ENCODE assay signal across 28 mouse cellular contexts in genomic region chr9:25132920-25133319, GRCm38 (mm10). TPM values are rescaled to one million over a fixed set of nuclear protein-coding genes. Genes with fewer than 3 reads are reported as not detected.
DNase-seq lines count a peak whose midpoint lies in the region; ATAC-seq and TF ChIP-seq lines count a peak whose summit lies in the region.
"Had no signal": no experiment of that assay in that cellular context is flagged by ENCODE, and none has a peak within 500 bp of the region (broad histone marks: within the 10 kb centered on the region; RNA-seq: fewer than 3 reads in every experiment).

No protein-coding gene starts in this region.

- ATAC-seq in frontal cortex, adult (ENCODE audit: low TSS enrichment): peak; percentile 89
- ATAC-seq in stomach, embryonic 16.5 days (ENCODE audit: insufficient read depth, low FRiP score): no peak
- ATAC-seq: activated CD4-positive, CD25-positive, alpha-beta regulatory T cell, adult 4 months; CD4-positive, CD25-positive, alpha-beta regulatory T cell, adult 4 months; forebrain, embryonic 13.5 days; forebrain, postnatal 0 days; Patski had no signal

- peaks cover 8 to 14% of the 10 kb centered on the region in 2 experiments for H3K4me1 ChIP-seq in MEL (ENCODE audit: control insufficient read depth in 1 of 2, insufficient read depth in 2 of 2, low read length in 2 of 2)
- peaks cover 6% of the 10 kb centered on the region; the same call in 1 of the 2 replicates for H3K4me1 ChIP-seq in stomach, embryonic 16.5 days (ENCODE audit: control insufficient read depth, insufficient read depth, low read length)
- H3K4me1 ChIP-seq: embryonic facial prominence, embryonic 13.5 days; forebrain, embryonic 13.5 days; heart, embryonic 12.5 days; hindbrain, embryonic 15.5 days had no signal

- TF ChIP-seq RAD21 in MEL (IDR thresholded peaks at IDR 0.05; ENCODE audit: low read depth, low read length): no peak

- no peak for TF ChIP-seq POLR2A in MEL (IDR thresholded peaks at IDR 0.05; ENCODE audit: control insufficient read depth in 1 of 2, insufficient read depth in 1 of 2, low read depth in 1 of 2, low read length in 2 of 2, poor library complexity in 1 of 2)

- no peak for TF ChIP-seq EP300 in MEL (IDR thresholded peaks at IDR 0.05; ENCODE audit: low read depth in 1 of 2, low read length in 2 of 2)

- H3K9me3 ChIP-seq in MEL (replicated peaks; ENCODE audit: insufficient read depth, low read length): no peaks in the 10 kb centered on the region
- no peaks in the 10 kb centered on the region for H3K9me3 ChIP-seq in stomach, embryonic 16.5 days (replicated peaks; ENCODE audit: control insufficient read depth, low read length)
- H3K9me3 ChIP-seq: embryonic facial prominence, embryonic 13.5 days; forebrain, embryonic 13.5 days; G1E; heart, embryonic 12.5 days; hindbrain, embryonic 15.5 days had no signal

- no peaks in the 10 kb centered on the region for H3K27me3 ChIP-seq in MEL (ENCODE audit: control insufficient read depth in 1 of 2, insufficient read depth in 2 of 2, low read length in 2 of 2)
- no peaks in the 10 kb centered on the region for H3K27me3 ChIP-seq in stomach, embryonic 16.5 days (ENCODE audit: control insufficient read depth, insufficient read depth, low read length)
- H3K27me3 ChIP-seq: embryonic facial prominence, embryonic 13.5 days; forebrain, embryonic 13.5 days; heart, embryonic 12.5 days; hindbrain, embryonic 15.5 days; Patski had no signal

- peaks cover 0 to 17% of the 10 kb centered on the region in 2 experiments; a peak in 3 of 4 replicates for H3K36me3 ChIP-seq in MEL (ENCODE audit: control insufficient read depth in 1 of 2, insufficient read depth in 2 of 2, low read length in 2 of 2)
- H3K36me3 ChIP-seq in stomach, embryonic 16.5 days (ENCODE audit: control insufficient read depth, insufficient read depth, low read length): no peaks in the 10 kb centered on the region
- H3K36me3 ChIP-seq: hindbrain, embryonic 15.5 days had no signal

- TF ChIP-seq CTCF in left cerebral cortex, adult 2 months (IDR thresholded peaks at IDR 0.05): no peak
- no peak for TF ChIP-seq CTCF in MEL (IDR thresholded peaks at IDR 0.05 in 2 of 3, conservative IDR thresholded peaks at IDR 0.05 in 1 of 3; ENCODE audit: control insufficient read depth in 1 of 3, insufficient read depth in 1 of 3, low read depth in 2 of 3, low read length in 3 of 3, poor library complexity in 1 of 3, severe bottlenecking in 1 of 3)

- peaks cover 3% of the 10 kb centered on the region; the same call in 1 of the 2 replicates for H3K79me2 ChIP-seq in MEL (ENCODE audit: control insufficient read depth, insufficient read depth, low read length, poor library complexity)

- DNase-seq in frontal cortex, postnatal 36 days (ENCODE audit: low spot score in 2 of 2): no peak
- no peak for DNase-seq in left cerebral cortex, adult 2 months (ENCODE audit: extremely low spot score in 1 of 2, low spot score in 2 of 2)
- no peak for DNase-seq in left cerebral cortex, adult 8-10 months (ENCODE audit: low spot score in 2 of 2)
- peak; percentile 38 for DNase-seq in MEL (ENCODE audit: low read depth, low spot score)
- no peak for DNase-seq in testis, postnatal 14 days (ENCODE audit: low spot score)
- DNase-seq: adrenal gland, postnatal 14 days; B cell, adult 2 months; cerebellum, adult 18-20 months; cerebellum, adult 9-11 months; cerebellum, postnatal 36 days; forebrain, postnatal 0 days; gastrocnemius, postnatal 10 days; heart, postnatal 36 days had no signal

- H3K27ac ChIP-seq in left cerebral cortex, adult 2 months: peak overlapping the region; percentile 15; the same call in 1 of the 2 replicates
- no peak overlapping the region; the same call in 1 of the 2 replicates for H3K27ac ChIP-seq in MEL (ENCODE audit: control insufficient read depth, low read depth, low read length)
- 0 out of 2 replicates have a peak overlapping the region, but pooled peaks have one; percentile 51 for H3K27ac ChIP-seq in stomach, embryonic 16.5 days (ENCODE audit: low read length)
- H3K27ac ChIP-seq: embryonic facial prominence, embryonic 13.5 days; forebrain, embryonic 13.5 days; hindbrain, embryonic 15.5 days had no signal

- H3K9ac ChIP-seq in MEL (ENCODE audit: control insufficient read depth, low read depth, low read length, poor library complexity, severe bottlenecking): no peak overlapping the region
- H3K9ac ChIP-seq in stomach, embryonic 16.5 days (ENCODE audit: low read length): no peak overlapping the region
- H3K9ac ChIP-seq: embryonic facial prominence, embryonic 13.5 days; forebrain, embryonic 13.5 days; forebrain, postnatal 0 days; heart, embryonic 12.5 days; hindbrain, embryonic 15.5 days had no signal

- 39% methylated on average over 4 of the region's 4 CpGs for WGBS in stomach, embryonic 16.5 days

- H3K4me3 ChIP-seq in left cerebral cortex, adult 2 months: no peak overlapping the region
- H3K4me3 ChIP-seq in MEL (ENCODE audit: control insufficient read depth in 1 of 2, insufficient read depth in 1 of 2, low read depth in 2 of 2, low read length in 2 of 2): no peak overlapping the region
- H3K4me3 ChIP-seq in stomach, embryonic 16.5 days (replicated peaks; ENCODE audit: low read length): no peak overlapping the region
- H3K4me3 ChIP-seq: embryonic facial prominence, embryonic 13.5 days; forebrain, embryonic 13.5 days; heart, embryonic 12.5 days; hindbrain, embryonic 15.5 days had no signal

- H3K4me2 ChIP-seq in stomach, embryonic 16.5 days (ENCODE audit: low read depth, low read length): no peak overlapping the region
- H3K4me2 ChIP-seq: embryonic facial prominence, embryonic 13.5 days; forebrain, embryonic 13.5 days; heart, embryonic 12.5 days; hindbrain, embryonic 15.5 days had no signal

- intact Hi-C loops in left cerebral cortex, adult 2 months (cut with DNase I): no loop called here

TF ChIP-seq in MEL, 35 proteins besides CTCF, POLR2A, EP300 and RAD21:
- TF ChIP-seq ETS1 (IDR thresholded peaks at IDR 0.05; ENCODE audit: low read depth, low read length): no peak
- peak; percentile 72 for TF ChIP-seq GATA1 (IDR thresholded peaks at IDR 0.05; ENCODE audit: low read depth, low read length)

RNA-seq across cellular contexts. Expression of gene Herpud2, which starts 18.7 kb away (rescaled TPM):
- 10 to 100 TPM; 49.6 to 51.0 TPM for total RNA-seq in left cerebral cortex, adult 2 months (2021)
- 10 to 100 TPM; 53.6 to 57.1 (median 55.8) TPM for total RNA-seq in left cerebral cortex, adult 8-10 months (2022)
- 4.3 and 5.5 TPM in 2 replicates for total RNA-seq in MEL (2012; rRNA removed)
- 10 to 100 TPM in 1 of 2 experiments, not detected in 1; 17.2 TPM for polyA plus RNA-seq in MEL (2012; ENCODE audit: insufficient read depth in 1 of 2, insufficient read length in 2 of 2, low read depth in 1 of 2, low replicate concordance in 2 of 2, missing spikeins in 1 of 2)
- polyA plus RNA-seq in stomach, embryonic 16.5 days (2015; fragmentation: Nextera tagmentation; extraction: Ambion mirVana): 20.1 and 20.4 TPM in 2 replicates

RNA-seq across cellular contexts. Expression of gene Gm10181, which starts 43.7 kb away (rescaled TPM):
- not detected for total RNA-seq in left cerebral cortex, adult 2 months (2021)
- total RNA-seq in left cerebral cortex, adult 8-10 months (2022): not detected
- not detected in 2 replicates for total RNA-seq in MEL (2012; rRNA removed)
- not detected for polyA plus RNA-seq in MEL (2012; ENCODE audit: insufficient read depth in 1 of 2, insufficient read length in 2 of 2, low read depth in 1 of 2, low replicate concordance in 2 of 2, missing spikeins in 1 of 2)
- not detected in 2 replicates for polyA plus RNA-seq in stomach, embryonic 16.5 days (2015; fragmentation: Nextera tagmentation; extraction: Ambion mirVana)
- total RNA-seq: adrenal gland, adult 18-20 months; adrenal gland, postnatal 14 days; forebrain, postnatal 0 days; G1E; gastrocnemius, postnatal 10 days; heart, adult 8-10 months; heart, postnatal 36 days had no signal
- polyA plus RNA-seq: activated CD4-positive, CD25-positive, alpha-beta regulatory T cell, adult 4 months; CD4-positive, CD25-positive, alpha-beta regulatory T cell, adult 4 months; embryonic facial prominence, embryonic 13.5 days; forebrain, embryonic 13.5 days; forebrain, postnatal 0 days; G1E; gonadal fat pad, adult 2 months; heart, embryonic 12.5 days; heart, embryonic 16.5 days; hindbrain, embryonic 11.5 days; hindbrain, embryonic 15.5 days; Patski had no signal
